Mouse (Mus musculus) thymus, adult 2 months (tissue): ENCODE measurements around the gene Fam25c. TPM values are rescaled to one million over a fixed set of nuclear protein-coding genes. Genes with fewer than 3 reads are reported as not detected.

Source experiments
- DNase-seq: peaks from one replicate; pipeline ENCODE4 v3.0.0; 2021
- H3K27ac ChIP-seq: fragments of 200-500 bp; 2 replicates; pipeline ENCODE4 v1.5.1; 2012; ENCODE audit warnings: low read length, control low read depth; ENCODE audit not compliant: control insufficient read depth, insufficient read depth
- H3K27me3 ChIP-seq: fragments of 200-500 bp; 2 replicates; pipeline ENCODE4 v1.6.1; 2012; ENCODE audit warnings: mild to moderate bottlenecking, low read length, moderate library complexity, mixed read lengths; ENCODE audit not compliant: control insufficient read depth, insufficient read depth
- H3K36me3 ChIP-seq: fragments of 200-500 bp; 2 replicates; pipeline ENCODE4 v1.6.1; 2012; ENCODE audit warnings: mild to moderate bottlenecking, low read length, moderate library complexity; ENCODE audit not compliant: control insufficient read depth, insufficient read depth
- H3K4me1 ChIP-seq: fragments of 200-500 bp; replicated peaks from 2 replicates; pipeline ENCODE4 v1.6.1; 2012; ENCODE audit warnings: low read length; ENCODE audit not compliant: control insufficient read depth, insufficient read depth
- H3K4me3 ChIP-seq: fragments of 200-500 bp; 2 replicates; pipeline ENCODE4 v1.5.1; 2012; ENCODE audit warnings: mild to moderate bottlenecking, low read length, control low read depth, moderate library complexity; ENCODE audit not compliant: control insufficient read depth, insufficient read depth
- CTCF ChIP-seq: fragments of 200-500 bp; IDR thresholded peaks from 2 replicates; pipeline ENCODE4 v1.5.1; 2012; ENCODE audit warnings: mild to moderate bottlenecking, control low read depth, low read length, moderate library complexity, borderline replicate concordance; ENCODE audit not compliant: control insufficient read depth, poor library complexity, insufficient read depth; ENCODE audit errors: extremely low read depth
- POLR2A ChIP-seq: fragments of 200-500 bp; IDR thresholded peaks from 2 replicates; pipeline ENCODE4 v1.6.1; 2012; ENCODE audit warnings: mild to moderate bottlenecking, low read length, control low read depth, moderate library complexity; ENCODE audit not compliant: control insufficient read depth, poor library complexity, insufficient read depth; ENCODE audit errors: extremely low read depth
- WGBS: fragments of 180-500 bp; shearing (Covaris S2); methylation state at CpG from one replicate; pipeline ENCODE4 v1.1.7; 2018; 5-methylcytosine and 5-hydroxymethylcytosine counted together
- polyA plus RNA-seq: library from polyadenylated mRNA; depleted of rRNA; stranded (reverse); fragments of >200 nt; gene quantifications from 2 replicates; pipeline ENCODE4 v1.2.3, GENCODE M21; 2012; rRNA removed

Fam25c gene
- polyA plus RNA-seq, 1 experiment, result 2.2 TPM

DNA sequence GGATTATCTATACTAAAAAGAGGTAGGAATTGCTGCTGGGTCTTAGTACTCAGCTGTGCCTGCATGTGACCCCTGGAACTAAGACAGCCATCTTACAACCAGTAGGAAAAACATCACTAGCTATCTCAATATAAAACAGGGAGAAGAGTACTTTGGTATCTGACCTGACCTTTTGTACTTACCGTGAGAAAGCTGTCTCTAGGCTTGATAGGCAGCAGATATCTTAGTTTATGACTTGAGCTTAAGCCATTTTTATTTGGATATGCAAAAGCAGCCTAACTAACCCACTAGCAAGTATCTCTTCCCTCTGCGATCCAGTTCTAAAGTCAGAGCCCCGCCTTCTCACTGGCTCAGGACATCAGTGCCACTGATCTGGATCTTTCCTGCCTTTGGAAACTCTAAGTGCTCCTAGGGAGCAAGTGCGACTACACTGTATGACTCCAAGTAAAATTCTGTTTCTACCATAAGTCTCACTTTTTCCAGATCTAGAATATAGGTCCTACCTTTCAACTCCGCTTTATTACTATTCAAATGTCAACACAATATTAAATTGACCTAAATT is 52.5 kb downstream of the Fam25c start:
- DNase-seq, result no peak
- no peak overlapping the region for H3K27ac ChIP-seq

More for the DNA sequence above, 52.5 kb downstream of the Fam25c start:
- Histone ChIP-seq H3K4me3 (no peak overlapping the region), H3K27me3 (no peaks in the 10 kb centered on the region), H3K4me1 (peaks cover 5% of the 10 kb centered on the region), H3K36me3 (no peaks in the 10 kb centered on the region)
- TF ChIP-seq CTCF, result no peak
- TF ChIP-seq POLR2A, result no peak
- 96% methylated on average over 5 of the region's 5 CpGs for WGBS

Other genes with a start within 250 kb of the Fam25c start
- gene Npy4r, start 202.9 kb downstream of the Fam25c start, polyA plus RNA-seq, result 0.06 and 0.11 TPM in 2 replicates
- gene Gprin2, start 153.8 kb downstream of the Fam25c start, polyA plus RNA-seq, result 0.05 and 0.08 TPM in 2 replicates
- 1.3 and 1.5 TPM in 2 replicates for gene Syt15, start 135.8 kb downstream of the Fam25c start, polyA plus RNA-seq
- gene Shld2, start 44.9 kb downstream of the Fam25c start, polyA plus RNA-seq, result 2.8 and 4.2 TPM in 2 replicates
- gene Glud1, start 44.7 kb downstream of the Fam25c start, polyA plus RNA-seq, result 51.8 and 66.1 TPM in 2 replicates
- 5.2 and 10.2 TPM in 2 replicates for gene Sncg, start 19.4 kb upstream of the Fam25c start, polyA plus RNA-seq
- 3.9 and 4.0 TPM in 2 replicates for gene Mmrn2, start 20.0 kb upstream of the Fam25c start, polyA plus RNA-seq
- 2.0 and 3.1 TPM in 2 replicates for gene Bmpr1a, start 147.9 kb upstream of the Fam25c start, polyA plus RNA-seq
- not detected in 2 replicates for gene 9230112D13Rik, start 167.4 kb upstream of the Fam25c start, polyA plus RNA-seq
- 6.6 and 63.0 TPM in 2 replicates for gene Ldb3, start 233.2 kb upstream of the Fam25c start, polyA plus RNA-seq
- 0.22 and 1.1 TPM in 2 replicates for gene Opn4, start 244.7 kb upstream of the Fam25c start, polyA plus RNA-seq